Mouse (Mus musculus) myocyte (in vitro differentiated cells): ENCODE measurements around the gene Sc5d.

Source experiments
- POLR2A ChIP-seq: IDR thresholded peaks from one replicate; pipeline ENCODE4 v1.6.1; 2011; ENCODE audit warnings: low read depth, mild to moderate bottlenecking, control low read depth, moderate library complexity; ENCODE audit not compliant: insufficient read length
- USF1 ChIP-seq: IDR thresholded peaks from one replicate; pipeline ENCODE4 v1.6.1; 2011; ENCODE audit warnings: low read depth, mild to moderate bottlenecking, control low read depth, moderate library complexity

- no peak for TF ChIP-seq POLR2A
- no peak for TF ChIP-seq USF1
Measured at GRCm38 (mm10) chr9:42271456-42271855, 7.4 kb upstream of the Sc5d start.
